Mouse (Mus musculus): ENCODE measurements around the gene Tmem132d. TPM values are rescaled to one million over a fixed set of nuclear protein-coding genes. Genes with fewer than 3 reads are reported as not detected.

Tmem132d gene
- polyA plus RNA-seq, 1 experiment from 2014 or later: 1.7 TPM

Other genes starting within 250 kb of the Tmem132d start
- 4.9 and 6.4 TPM in 2 replicates for gene Fzd10, start 167.8 kb upstream of the Tmem132d start, polyA plus RNA-seq (2015; fragmentation: Nextera tagmentation; extraction: Ambion mirVana)